Comparison of ENCODE assay signal across 11 mouse cellular contexts in genomic region chr1:161907795-161908457, GRCm38 (mm10). TPM values are rescaled to one million over a fixed set of nuclear protein-coding genes. Genes with fewer than 3 reads are reported as not detected.
A peak's percentile ranks its signal among the peaks of the same experiment; 100 is the strongest.
DNase-seq lines count a peak whose midpoint lies in the region; ATAC-seq and TF ChIP-seq lines count a peak whose summit lies in the region.
"Had no signal": no experiment of that assay in that cellular context is flagged by ENCODE, and none has a peak within 500 bp of the region (broad histone marks: within the 10 kb centered on the region; RNA-seq: fewer than 3 reads in every experiment).

No protein-coding gene starts in this region.

- WGBS in kidney, adult 2 months = 3% methylated on average over 2 of the region's 2 CpGs
- 14% methylated on average over 2 of the region's 2 CpGs for WGBS in embryonic facial prominence, embryonic 13.5 days

- H3K36me3 ChIP-seq in kidney, adult 2 months (ENCODE audit: control insufficient read depth, insufficient read depth, low read length) = no peaks in the 10 kb centered on the region
- no peaks in the 10 kb centered on the region for H3K36me3 ChIP-seq in embryonic facial prominence, embryonic 13.5 days
- H3K36me3 ChIP-seq: hindbrain, embryonic 10.5 days had no signal

- H3K9me3 ChIP-seq in embryonic facial prominence, embryonic 13.5 days = no peaks in the 10 kb centered on the region
- H3K9me3 ChIP-seq: hindbrain, embryonic 10.5 days had no signal

- no peaks in the 10 kb centered on the region for H3K27me3 ChIP-seq in kidney, adult 2 months (replicated peaks; ENCODE audit: control insufficient read depth, insufficient read depth, low read length)
- H3K27me3 ChIP-seq in embryonic facial prominence, embryonic 13.5 days = no peaks in the 10 kb centered on the region

- peaks cover 20% of the 10 kb centered on the region for H3K4me1 ChIP-seq in kidney, adult 2 months (ENCODE audit: control insufficient read depth, insufficient read depth, low read length)
- 0 out of 2 replicates have a peak, but pooled peaks cover 6% of the 10 kb centered on the region for H3K4me1 ChIP-seq in embryonic facial prominence, embryonic 13.5 days
- H3K4me1 ChIP-seq: hindbrain, embryonic 10.5 days had no signal

- H3K9ac ChIP-seq in embryonic facial prominence, embryonic 13.5 days = no peak overlapping the region

- intact Hi-C loops in left cerebral cortex, postnatal 10 days (cut with DNase I) = no loop called here

- no peak overlapping the region for H3K4me2 ChIP-seq in embryonic facial prominence, embryonic 13.5 days

- no peak for TF ChIP-seq CTCF in kidney, adult 2 months (conservative IDR thresholded peaks at IDR 0.05; ENCODE audit: insufficient read depth, insufficient read length, low read depth, low read length)

- TF ChIP-seq POLR2A in kidney, adult 2 months (IDR thresholded peaks at IDR 0.05; ENCODE audit: low read depth, low read length) = no peak

- no peak overlapping the region for H3K4me3 ChIP-seq in kidney, adult 2 months (ENCODE audit: insufficient read depth, low read depth, low read length)
- no peak overlapping the region for H3K4me3 ChIP-seq in embryonic facial prominence, embryonic 13.5 days
- H3K4me3 ChIP-seq: hindbrain, embryonic 10.5 days had no signal

- peak; percentile 57 for DNase-seq in kidney, adult 2 months
- DNase-seq in kidney, adult 18-20 months = no peak
- DNase-seq in kidney, postnatal 36 days = peak; percentile 16 to 58
- DNase-seq in left cerebral cortex, postnatal 10 days (ENCODE audit: extremely low spot score in 1 of 2, low spot score in 2 of 2) = no peak
- no peak for DNase-seq in layer of hippocampus, postnatal 14 days (ENCODE audit: low spot score in 2 of 2)
- DNase-seq: cerebellum, postnatal 14 days had no signal

- peak; percentile 72 for ATAC-seq in CD4-positive, CD25-positive, alpha-beta regulatory T cell, adult 4 months
- ATAC-seq in embryonic facial prominence, embryonic 13.5 days (ENCODE audit: insufficient number of reproducible peaks, insufficient read depth, low FRiP score, low TSS enrichment, low read depth) = no peak
- ATAC-seq: forebrain, embryonic 14.5 days; lung, postnatal 0 days had no signal

- peak overlapping the region; percentile 69 for H3K27ac ChIP-seq in kidney, adult 2 months (ENCODE audit: insufficient read depth, low read depth, low read length)
- H3K27ac ChIP-seq in embryonic facial prominence, embryonic 13.5 days = peak overlapping the region; percentile 24; the same call in 1 of the 2 replicates
- H3K27ac ChIP-seq: hindbrain, embryonic 10.5 days had no signal

RNA-seq across cellular contexts. Expression of gene Suco, which starts 31.4 kb away (rescaled TPM):
- 2.7 and 3.7 TPM in 2 replicates for polyA plus RNA-seq in kidney, adult 2 months (2012; rRNA removed)
- 10 to 100 TPM; 24.8 to 31.1 TPM for polyA plus RNA-seq in CD4-positive, CD25-positive, alpha-beta regulatory T cell, adult 4 months (2017; shearing (Covaris generic))
- 25.2 and 25.3 TPM in 2 replicates for polyA plus RNA-seq in embryonic facial prominence, embryonic 13.5 days (2015; fragmentation: Nextera tagmentation; extraction: Ambion mirVana)
- total RNA-seq in left cerebral cortex, postnatal 10 days (2021) = 10 to 100 TPM; 36.9 to 42.6 TPM
- 10 to 100 TPM; 28.8 to 36.6 TPM for total RNA-seq in layer of hippocampus, postnatal 14 days (2021)

Comparison
In these comparisons a context has a peak if more than half of its experiments do, and no peak if none do; other contexts are left out.
1. DNase-seq: peak in kidney, adult 2 months (single experiment) and kidney, postnatal 36 days (2 of 2); none in kidney, adult 18-20 months (single experiment), left cerebral cortex, postnatal 10 days (0 of 2) and layer of hippocampus, postnatal 14 days (0 of 2).